Mouse (Mus musculus): ENCODE measurements around the gene Akap6.
A peak's percentile ranks its signal among the peaks of the same experiment; 100 is the strongest.

The Akap6 gene

DNA sequence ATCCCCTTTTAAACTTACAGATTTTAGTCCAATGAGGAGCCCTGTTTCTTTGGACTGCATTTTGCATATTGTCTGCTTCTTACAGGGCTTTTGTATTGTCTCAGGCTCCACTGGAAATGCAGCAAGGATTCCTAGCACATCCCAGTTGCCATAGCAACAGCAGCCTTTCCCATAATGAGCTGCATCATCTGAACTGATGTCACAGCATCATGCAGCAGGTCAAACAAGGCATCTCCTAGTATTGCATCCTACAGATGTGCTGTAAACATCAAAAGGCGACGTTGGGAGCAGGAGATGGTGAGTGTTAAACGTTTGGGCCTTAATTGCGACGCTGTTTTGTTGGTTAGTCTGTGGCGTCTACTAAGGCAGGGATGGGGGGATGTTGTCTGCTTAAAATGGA is at the start of gene Akap6:
TSS of gene Akap6 (plus strand) at position 238 of the 400 bp plus-strand sequence.
- no peak for DNase-seq (ENCODE audit: low spot score)

DNA sequence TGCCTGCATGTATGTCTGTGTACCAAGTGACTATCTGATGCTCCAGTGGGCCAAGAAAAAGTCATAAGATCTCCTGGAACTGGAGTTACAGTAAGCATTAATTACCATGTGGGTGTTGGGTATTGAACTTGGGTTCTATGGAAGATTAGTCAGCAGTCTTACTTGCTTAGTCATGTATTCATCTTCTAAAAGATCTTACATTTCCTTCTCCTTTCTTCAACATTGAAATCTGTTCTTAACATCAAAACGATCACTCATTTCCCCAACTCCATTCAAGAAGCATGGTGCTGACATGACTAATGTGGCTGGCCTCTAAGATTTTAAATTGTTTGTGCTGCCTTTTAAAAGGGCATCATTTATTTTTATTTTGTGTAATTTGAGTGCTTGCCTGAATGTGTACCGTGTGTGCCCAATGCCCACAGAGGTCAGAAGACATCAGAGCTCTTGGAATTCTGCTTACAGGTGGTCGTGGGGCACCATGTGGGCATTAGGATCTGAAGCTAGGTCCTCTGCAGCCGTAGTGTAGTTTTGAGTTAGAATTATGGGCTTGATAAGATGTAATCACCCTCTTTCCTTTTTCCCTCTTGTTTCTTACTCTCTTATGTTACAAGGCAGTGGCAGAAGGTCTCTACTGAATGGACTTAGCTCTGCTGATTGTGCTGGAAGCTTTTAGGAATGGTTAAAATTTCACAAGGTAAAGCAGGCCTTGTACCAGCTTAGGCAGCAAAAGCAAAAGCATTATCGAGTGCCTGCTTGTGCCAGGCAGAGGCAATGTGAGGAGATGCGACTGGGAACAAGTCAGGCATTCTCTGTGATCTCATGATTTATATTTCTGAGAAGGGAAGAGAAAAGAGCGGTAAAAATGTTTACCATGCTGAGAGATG is 36.0 kb upstream of the Akap6 start:
- DNase-seq (ENCODE audit: low spot score): no peak

GRCm38 (mm10) chr12:52664944-52665343 is 34.2 kb upstream of the Akap6 start:
- no peak for DNase-seq (ENCODE audit: low spot score)

- no peak for DNase-seq (ENCODE audit: low spot score)
Observed at GRCm38 (mm10) chr12:52671436-52671835, 27.7 kb upstream of the Akap6 start.

DNA sequence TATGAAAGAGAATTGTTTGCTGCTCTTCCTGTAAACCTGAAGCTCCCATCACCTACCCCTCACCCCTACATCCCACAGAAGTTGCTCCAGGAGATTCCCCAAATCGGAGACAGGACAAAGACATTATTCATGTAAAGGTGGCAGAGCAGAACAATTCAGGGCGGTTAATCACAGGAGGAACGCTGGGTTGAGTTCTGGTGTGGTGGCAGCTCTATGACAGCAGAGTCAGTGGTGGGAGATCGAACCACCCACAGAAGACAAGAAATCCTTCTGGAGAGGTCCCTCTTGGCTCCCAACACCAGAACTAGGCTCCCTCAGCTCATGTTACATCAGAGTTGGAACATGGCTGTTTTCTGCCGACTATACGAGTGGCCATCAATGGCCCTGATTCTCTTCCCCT is 27.2 kb upstream of the Akap6 start:
- DNase-seq (ENCODE audit: low spot score): no peak

GRCm38 (mm10) chr12:52673361-52673960 is 25.7 kb upstream of the Akap6 start:
- no peak for DNase-seq (ENCODE audit: low spot score)

GRCm38 (mm10) chr12:52675010-52675409 is 24.2 kb upstream of the Akap6 start:
- DNase-seq (ENCODE audit: low spot score): no peak

- no peak for DNase-seq (ENCODE audit: low spot score)
Observed at GRCm38 (mm10) chr12:52687355-52687754, 11.8 kb upstream of the Akap6 start.

DNA sequence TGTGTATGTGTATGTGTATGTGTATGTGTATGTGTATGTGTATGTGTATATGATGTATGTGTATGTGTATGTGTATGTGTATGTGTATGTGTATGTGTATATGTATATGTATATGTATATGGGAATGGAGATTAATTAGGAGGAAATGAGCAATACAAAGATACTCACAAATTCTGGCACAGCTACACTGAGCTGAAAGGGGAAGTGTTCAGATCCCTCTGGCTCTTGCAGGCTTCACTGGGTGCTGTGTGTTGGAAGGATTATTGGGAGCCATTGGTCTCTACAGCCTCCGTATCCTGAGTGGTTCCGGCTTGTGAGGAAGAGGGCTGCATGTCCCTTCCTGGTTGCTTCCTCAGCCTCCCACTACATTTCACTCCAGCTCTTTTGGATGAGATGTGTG is 10.5 kb upstream of the Akap6 start:
- DNase-seq (ENCODE audit: low spot score): no peak

GRCm38 (mm10) chr12:52691552-52691951 is 7.6 kb upstream of the Akap6 start:
- no peak for DNase-seq (ENCODE audit: low spot score)

- DNase-seq (ENCODE audit: low spot score): peak; percentile 2
Observed at GRCm38 (mm10) chr12:52692290-52692974, 6.8 kb upstream of the Akap6 start.

DNA sequence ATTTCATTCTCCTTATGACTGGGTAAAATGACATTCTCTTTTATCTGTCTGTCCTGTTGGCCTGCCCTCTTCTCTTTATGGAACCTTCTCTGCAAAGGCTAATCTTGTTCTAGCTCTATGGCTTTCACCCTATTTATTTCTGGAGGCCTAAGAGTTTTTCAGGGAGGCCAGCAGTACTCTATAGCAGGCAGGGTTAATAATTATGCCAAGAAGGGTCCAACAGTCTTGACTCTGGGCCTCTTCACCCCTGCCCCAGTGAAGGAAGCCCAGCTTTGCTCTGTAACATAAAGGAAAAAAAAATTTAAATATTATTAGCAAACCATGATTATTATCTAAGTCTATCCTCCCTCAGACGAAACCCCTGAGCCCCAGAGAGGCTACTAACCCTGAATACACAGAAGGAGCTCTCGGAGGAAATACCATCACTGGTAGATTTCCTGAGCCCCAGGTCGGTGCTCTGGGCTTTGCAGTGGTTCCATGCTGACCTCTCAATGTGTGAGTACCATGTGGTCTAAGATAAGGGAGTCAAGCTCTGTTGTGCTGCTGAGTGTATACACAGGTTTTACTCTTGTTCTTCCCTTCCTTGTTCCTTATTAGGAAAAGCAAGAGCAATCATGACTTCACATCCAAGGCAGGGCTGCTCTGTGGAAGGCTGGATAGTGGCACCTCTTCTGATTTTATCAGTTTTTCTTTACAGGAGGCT is 1.6 kb upstream of the Akap6 start:
- no peak for DNase-seq (ENCODE audit: low spot score)

DNA sequence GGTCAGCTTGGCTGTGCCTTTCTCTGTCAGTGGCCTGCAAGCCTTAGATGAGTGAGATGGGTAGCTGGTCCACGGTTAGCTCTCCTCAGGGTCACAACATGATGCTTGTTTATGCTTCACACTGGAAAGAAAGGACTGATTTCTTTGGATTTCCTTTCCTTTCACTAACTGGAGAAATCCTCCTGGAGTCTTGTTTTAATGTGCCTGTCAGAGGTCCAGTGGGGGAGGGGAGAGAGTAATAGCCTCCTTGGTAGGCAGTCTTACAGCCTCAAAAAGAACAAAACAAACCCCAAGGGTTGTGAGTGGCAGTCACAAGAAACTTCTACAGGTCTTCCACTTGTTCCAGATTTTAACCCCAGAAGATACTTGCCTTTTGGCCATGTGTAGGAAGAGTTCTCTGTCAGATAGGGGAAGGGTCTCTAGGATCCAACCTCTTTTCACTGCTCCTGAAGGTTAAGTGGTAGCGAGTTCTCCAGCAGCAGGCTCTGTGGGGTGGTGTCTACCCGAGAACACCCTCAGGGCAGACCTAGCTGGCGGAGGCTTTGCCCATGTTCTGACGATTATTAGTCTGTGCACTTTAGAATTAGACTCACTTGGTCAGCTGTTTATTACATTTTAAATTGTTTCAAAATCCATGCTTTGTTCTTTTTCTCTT is 780 bp upstream of the Akap6 start:
- no peak for DNase-seq (ENCODE audit: low spot score)

GRCm38 (mm10) chr12:52699961-52700696 is 946 bp downstream of the Akap6 start:
- no peak for DNase-seq (ENCODE audit: low spot score)

GRCm38 (mm10) chr12:52700697-52701191 is 1.6 kb downstream of the Akap6 start:
- DNase-seq (ENCODE audit: low spot score): no peak

DNA sequence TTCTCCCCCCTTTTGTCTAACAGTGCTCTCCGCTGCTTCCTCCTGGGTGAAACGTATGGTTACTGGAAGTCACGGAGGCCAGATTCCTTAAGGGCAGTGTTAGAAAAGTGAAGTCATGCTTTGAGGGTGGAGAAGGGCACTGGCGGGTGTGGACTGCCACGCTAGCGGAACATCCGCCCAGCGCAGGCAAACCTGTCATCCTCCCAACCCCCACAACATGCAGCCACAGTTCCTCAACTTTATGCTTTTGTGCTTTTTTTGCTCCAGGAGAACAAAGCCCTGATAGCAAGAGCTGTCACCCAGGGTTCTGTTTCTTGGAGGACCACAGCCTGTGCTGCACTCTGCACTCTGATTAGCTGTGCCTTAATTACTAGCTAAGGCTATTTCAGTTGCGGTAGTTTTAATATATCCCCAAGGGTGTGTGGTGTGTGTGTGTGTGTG is 2.0 kb downstream of the Akap6 start:
- no peak for DNase-seq (ENCODE audit: low spot score)

- no peak for DNase-seq (ENCODE audit: low spot score)
Observed at GRCm38 (mm10) chr12:52702368-52702967, 3.3 kb downstream of the Akap6 start.

GRCm38 (mm10) chr12:52704081-52704480 is 4.9 kb downstream of the Akap6 start:
- no peak for DNase-seq (ENCODE audit: low spot score)

DNA sequence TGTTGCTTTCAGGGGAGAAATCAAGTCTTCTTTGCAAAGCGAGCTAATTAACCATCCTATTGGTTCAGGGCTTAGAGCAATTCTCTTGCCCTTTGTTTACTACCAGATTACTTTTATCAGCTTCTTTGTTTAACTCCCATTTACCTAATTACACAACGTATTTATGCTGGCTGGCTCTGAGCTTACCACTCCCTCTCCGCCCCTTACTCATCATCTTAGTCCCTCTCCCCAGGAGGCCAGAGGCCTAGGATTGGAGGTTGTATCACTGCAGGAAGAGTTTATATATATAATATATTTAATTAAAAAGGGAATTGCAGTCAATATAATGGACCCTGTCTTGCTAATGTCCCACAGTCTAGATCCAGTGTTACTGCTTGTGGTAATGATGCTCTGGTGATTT is 5.6 kb downstream of the Akap6 start:
- DNase-seq (ENCODE audit: low spot score): no peak

DNA sequence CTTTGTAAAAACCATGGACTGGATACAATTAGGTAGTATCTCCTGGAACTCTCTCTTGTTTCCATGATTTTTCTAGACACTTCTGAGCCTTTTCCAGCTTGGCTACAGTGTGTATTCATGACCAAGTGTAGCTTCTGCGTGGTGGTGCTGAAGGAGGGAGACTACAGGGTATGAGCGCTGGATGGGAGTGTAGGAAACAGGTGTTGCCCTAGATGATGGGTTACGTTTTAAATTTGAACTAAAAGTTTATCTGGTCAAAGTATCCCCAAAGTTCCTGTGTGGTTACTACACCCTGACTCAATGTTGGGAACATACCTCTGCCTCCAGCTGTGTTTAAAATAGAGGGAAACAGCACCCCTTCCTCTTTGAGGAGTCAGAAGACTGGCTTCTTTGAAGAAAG is 12.2 kb downstream of the Akap6 start:
- DNase-seq (ENCODE audit: low spot score): no peak
